8 mouse cellular contexts compared by ENCODE assay signal in genomic region chr1:153091438-153092236, GRCm38 (mm10).
DNase-seq lines count a peak whose midpoint lies in the region; ATAC-seq and TF ChIP-seq lines count a peak whose summit lies in the region.

No protein-coding gene starts in this region.

- peak; percentile 34 to 37 for DNase-seq in cerebellum, postnatal 36 days
- no peak for DNase-seq in midbrain, postnatal 0 days (ENCODE audit: low spot score)
- DNase-seq in MN1 (ENCODE audit: low spot score): no peak
- DNase-seq in layer of hippocampus, adult 9-11 months: no peak
- no peak for DNase-seq in layer of hippocampus, postnatal 25 days (ENCODE audit: extremely low spot score in 1 of 2, low spot score in 1 of 2)

- no peak for TF ChIP-seq CTCF in midbrain, postnatal 0 days (IDR thresholded peaks at IDR 0.05)

- no peaks in the 10 kb centered on the region for H3K9me3 ChIP-seq in heart, embryonic 13.5 days
- no peaks in the 10 kb centered on the region for H3K9me3 ChIP-seq in kidney, embryonic 16.5 days (ENCODE audit: low read length)
- no peaks in the 10 kb centered on the region for H3K9me3 ChIP-seq in midbrain, postnatal 0 days (ENCODE audit: low read length)

- peak overlapping the region; percentile 41 for H3K27ac ChIP-seq in heart, embryonic 13.5 days (replicated peaks)
- H3K27ac ChIP-seq in kidney, embryonic 16.5 days (ENCODE audit: low read length): peak overlapping the region; percentile 72
- no peak overlapping the region for H3K27ac ChIP-seq in midbrain, postnatal 0 days (ENCODE audit: low read depth, low read length)

- H3K36me3 ChIP-seq in heart, embryonic 13.5 days: no peaks in the 10 kb centered on the region
- H3K36me3 ChIP-seq in kidney, embryonic 16.5 days (ENCODE audit: insufficient read depth, low read length): no peaks in the 10 kb centered on the region
- peaks cover 13% of the 10 kb centered on the region; the same call in 1 of the 2 replicates for H3K36me3 ChIP-seq in midbrain, postnatal 0 days (ENCODE audit: insufficient read depth, low read length)

- H3K4me1 ChIP-seq in heart, embryonic 13.5 days: peaks cover 37% of the 10 kb centered on the region
- peaks cover 14% of the 10 kb centered on the region; the same call in 1 of the 2 replicates for H3K4me1 ChIP-seq in kidney, embryonic 16.5 days (ENCODE audit: insufficient read depth, low read length)
- no peaks in the 10 kb centered on the region for H3K4me1 ChIP-seq in midbrain, postnatal 0 days (ENCODE audit: insufficient read depth, low read length)

- no peak overlapping the region for H3K9ac ChIP-seq in heart, embryonic 13.5 days
- H3K9ac ChIP-seq in kidney, embryonic 16.5 days (replicated peaks; ENCODE audit: low read length): 0 out of 2 replicates have a peak overlapping the region, but pooled peaks have one; percentile 31
- 0 out of 2 replicates have a peak overlapping the region, but pooled peaks have one; percentile 8 for H3K9ac ChIP-seq in midbrain, postnatal 0 days (replicated peaks; ENCODE audit: low read length, poor library complexity, severe bottlenecking)

- no peak overlapping the region for H3K4me3 ChIP-seq in heart, embryonic 13.5 days
- H3K4me3 ChIP-seq in kidney, embryonic 16.5 days (ENCODE audit: low read length): no peak overlapping the region
- no peak overlapping the region for H3K4me3 ChIP-seq in midbrain, postnatal 0 days (ENCODE audit: low read depth, low read length)

- H3K4me2 ChIP-seq in heart, embryonic 13.5 days: peak overlapping the region; percentile 40
- H3K4me2 ChIP-seq in kidney, embryonic 16.5 days (replicated peaks; ENCODE audit: low read depth, low read length): no peak overlapping the region
- no peak overlapping the region for H3K4me2 ChIP-seq in midbrain, postnatal 0 days (ENCODE audit: low read depth, low read length, poor library complexity, severe bottlenecking)

- no peaks in the 10 kb centered on the region for H3K27me3 ChIP-seq in heart, embryonic 13.5 days (replicated peaks)
- no peaks in the 10 kb centered on the region for H3K27me3 ChIP-seq in kidney, embryonic 16.5 days (ENCODE audit: insufficient read depth, low read length)
- H3K27me3 ChIP-seq in midbrain, postnatal 0 days (ENCODE audit: insufficient read depth, low read length): no peaks in the 10 kb centered on the region

- peak; percentile 41 for ATAC-seq in CD4-positive, CD25-positive, alpha-beta regulatory T cell, adult 4 months
- no peak for ATAC-seq in heart, embryonic 13.5 days (ENCODE audit: extremely low read depth, insufficient number of reproducible peaks, low FRiP score, low TSS enrichment)
- ATAC-seq in kidney, embryonic 16.5 days (ENCODE audit: low FRiP score, low TSS enrichment): peak; percentile 84
- ATAC-seq in midbrain, postnatal 0 days (ENCODE audit: low FRiP score): peak; percentile 25; the same call in 1 of the 2 replicates

- 25% methylated on average over 9 of the region's 9 CpGs for WGBS in heart, embryonic 13.5 days
- WGBS in kidney, embryonic 16.5 days: 33% methylated on average over 9 of the region's 9 CpGs
- 32% methylated on average over 9 of the region's 9 CpGs for WGBS in midbrain, postnatal 0 days

Comparison
In these comparisons a context has a peak if more than half of its experiments do, and no peak if none do; other contexts are left out.
1. DNase-seq: peak in cerebellum, postnatal 36 days (2 of 2); none in midbrain, postnatal 0 days (single experiment), MN1 (single experiment), layer of hippocampus, adult 9-11 months (single experiment) and layer of hippocampus, postnatal 25 days (0 of 2).